Mouse (Mus musculus) lung, adult 10 weeks (tissue): Measurements from ENCODE around the gene Gan. TPM values are rescaled to one million over a fixed set of nuclear protein-coding genes. Genes with fewer than 3 reads are reported as not detected.

Experiments used
- polyA plus RNA-seq: library from polyadenylated mRNA; stranded (reverse); fragments of 350-450 nt; fragmentation: Illumina TruSeq; extraction: RNeasy Lipid Tissue Mini Kit (QIAGEN cat#74804); gene quantifications from one replicate; pipeline ENCODE4 v1.2.3, GENCODE M21; 2014; ENCODE audit warnings: low read depth, low replicate concordance; ENCODE audit not compliant: insufficient read depth

Gene Gan
- 1.7 TPM for polyA plus RNA-seq

DNA sequence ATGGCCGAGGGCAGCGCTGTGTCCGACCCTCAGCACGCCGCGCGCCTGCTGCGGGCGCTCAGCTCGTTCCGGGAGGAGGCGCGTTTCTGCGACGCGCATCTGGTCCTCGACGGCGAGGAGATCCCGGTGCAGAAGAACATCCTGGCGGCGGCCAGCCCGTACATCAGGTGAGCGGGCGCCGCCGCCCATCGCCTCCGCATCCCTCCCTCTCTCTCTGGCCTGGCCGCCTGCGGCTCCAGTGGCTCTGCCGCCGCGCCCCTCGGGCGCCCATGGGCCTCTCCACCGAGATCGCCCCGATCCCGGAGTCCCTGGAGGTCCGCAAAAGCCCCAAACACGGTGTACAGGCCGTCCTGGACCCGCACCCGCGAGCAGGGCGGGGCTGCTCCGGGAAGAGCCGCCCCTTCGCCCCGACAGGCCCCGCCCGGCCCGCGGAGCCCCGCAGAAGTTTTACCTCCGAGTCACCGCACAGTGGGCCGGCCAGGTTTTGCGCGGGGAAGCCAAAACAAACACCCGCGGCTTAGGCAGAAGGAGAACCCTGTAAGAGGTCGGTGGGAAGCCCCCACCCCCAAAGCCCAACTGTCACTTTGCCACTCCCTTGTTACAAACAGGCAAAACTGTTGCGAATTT lies at the start of gene Gan:
TSS of gene Gan (plus strand) at position 1 of the 627 bp plus-strand sequence.

DNA sequence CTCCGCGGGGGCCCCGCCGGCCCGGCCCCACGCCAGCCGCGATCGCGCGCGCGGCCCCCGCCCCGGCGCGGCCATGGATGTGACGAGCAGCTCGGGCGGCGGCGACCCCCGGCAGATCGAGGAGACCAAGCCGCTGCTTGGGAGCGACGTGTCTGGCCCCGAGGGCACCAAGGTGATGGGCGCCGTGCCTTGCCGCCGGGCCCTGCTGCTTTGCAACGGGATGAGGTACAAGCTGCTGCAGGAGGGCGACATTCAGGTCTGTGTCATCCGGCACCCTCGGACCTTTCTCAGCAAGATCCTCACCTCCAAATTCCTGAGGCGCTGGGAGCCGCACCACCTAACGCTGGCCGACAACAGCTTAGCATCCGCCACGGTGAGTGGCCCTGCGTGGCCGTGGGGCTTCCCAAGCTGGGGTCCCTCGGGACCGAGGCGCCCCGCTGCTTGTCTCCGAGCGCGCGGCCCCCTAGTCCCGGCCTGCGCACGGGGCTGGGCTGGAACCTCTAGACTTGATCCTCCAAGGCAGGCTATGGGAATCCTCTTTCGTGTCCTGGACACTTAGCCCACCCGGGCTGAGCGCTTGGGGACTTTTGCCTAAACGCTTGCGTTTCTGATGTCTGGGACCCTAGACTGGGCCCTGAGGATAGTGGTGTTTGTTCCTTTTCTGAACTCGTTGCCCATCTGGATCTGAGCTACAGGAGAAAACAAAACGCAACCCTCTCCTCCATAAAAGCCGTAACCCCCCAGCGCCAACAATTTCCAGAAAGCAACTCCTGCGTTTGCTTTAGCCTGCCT lies 99.3 kb downstream of the Gan start, which contains the start of gene Cmip:
TSS of gene Cmip (plus strand) at position 36 of the 792 bp plus-strand sequence.

Other genes with a start within 250 kb of the Gan start
- 19.2 TPM for gene Cmc2, start 236.7 kb upstream of the Gan start, polyA plus RNA-seq
- 0.79 TPM for gene Cenpn, start 236.4 kb upstream of the Gan start, polyA plus RNA-seq
- 7.1 TPM for gene Atmin, start 214.7 kb upstream of the Gan start, polyA plus RNA-seq
- 1.1 TPM for gene 1700030J22Rik, start 179.2 kb upstream of the Gan start, polyA plus RNA-seq
- 31.6 TPM for gene Gcsh, start 164.6 kb upstream of the Gan start, polyA plus RNA-seq
- gene Pkd1l2, start 75.7 kb upstream of the Gan start, polyA plus RNA-seq: not detected
- 0.15 TPM for gene Bco1, start 62.3 kb upstream of the Gan start, polyA plus RNA-seq
- 8.5 TPM for gene Cmip, start 98.9 kb downstream of the Gan start, polyA plus RNA-seq